Mouse (Mus musculus): ENCODE data around the gene Larp1.

GRCm38 (mm10) chr11:58005110-58005509, 3.8 kb upstream of the Larp1 start:
- TF ChIP-seq CTCF (IDR thresholded peaks at IDR 0.05; ENCODE audit: extremely low read depth, insufficient read depth, low read length) (no peak), POLR2A (IDR thresholded peaks at IDR 0.05; ENCODE audit: extremely low read depth, insufficient read depth, low read length) (no peak)

All from cortical plate, adult 2 months (tissue).